Mouse (Mus musculus): ENCODE results near the gene Cyp2f2. TPM values are rescaled to one million over a fixed set of nuclear protein-coding genes. Genes with fewer than 3 reads are reported as not detected.

The Cyp2f2 gene
- total and polyA plus RNA-seq, 2 experiments from 2014 or later = 0.05 TPM; not detected in 1

- TF ChIP-seq CTCF (IDR thresholded peaks at IDR 0.05; ENCODE audit: low read depth) (no peak), EP300 (IDR thresholded peaks at IDR 0.05; ENCODE audit: low read depth) (no peak)
- H3K4me2 ChIP-seq (ENCODE audit: low read depth, low read length) = no peak overlapping the region
- no peaks in the 10 kb centered on the region for H3K4me1 ChIP-seq (ENCODE audit: control insufficient read depth, insufficient read depth)
- no peak overlapping the region for H3K27ac ChIP-seq (ENCODE audit: low read depth)
- 62% methylated on average over 5 of the region's 5 CpGs for WGBS
- no peak overlapping the region for H3K4me3 ChIP-seq (ENCODE audit: low read depth, low read length)
- no peak overlapping the region for H3K9ac ChIP-seq (replicated peaks; ENCODE audit: low read depth, low read length)
- 0 out of 2 replicates have a peak, but pooled peaks cover 3% of the 10 kb centered on the region for H3K9me3 ChIP-seq (replicated peaks; ENCODE audit: control insufficient read depth, low read length)
- no peak for ATAC-seq (ENCODE audit: insufficient read depth, low read depth)
- H3K36me3 ChIP-seq (replicated peaks; ENCODE audit: control insufficient read depth, insufficient read depth, low read length) = no peaks in the 10 kb centered on the region
- no peak for DNase-seq (ENCODE audit: low spot score)
- H3K27me3 ChIP-seq (ENCODE audit: control insufficient read depth, insufficient read depth, low read length) = no peaks in the 10 kb centered on the region
Measured at GRCm38 (mm10) chr7:27104882-27105281, 14.8 kb upstream of the Cyp2f2 start.

DNA sequence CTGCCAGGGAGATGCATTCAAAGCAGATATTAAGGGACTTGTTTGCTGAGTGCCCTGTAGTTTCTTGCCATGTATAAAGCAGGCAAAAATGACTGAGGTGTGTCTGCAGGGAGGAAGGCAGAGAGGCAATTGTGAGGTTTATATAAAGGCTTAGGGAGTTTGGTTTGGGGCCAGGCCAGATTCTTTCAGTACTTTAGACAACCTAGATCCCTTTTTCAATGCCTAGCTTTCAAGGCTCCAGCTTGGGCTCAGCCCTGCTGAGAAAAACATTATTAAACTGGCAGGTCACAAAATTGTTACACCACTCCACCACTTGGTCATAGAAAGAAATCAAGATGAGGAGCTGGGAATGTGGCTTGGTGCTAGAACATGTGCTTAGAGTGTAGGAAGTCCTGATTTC lies 9.4 kb upstream of the Cyp2f2 start:
- ATAC-seq (ENCODE audit: insufficient read depth, low read depth) (no peak), DNase-seq (ENCODE audit: low spot score) (no peak)
- Histone ChIP-seq H3K27me3 (ENCODE audit: control insufficient read depth, insufficient read depth, low read length) (no peaks in the 10 kb centered on the region), H3K4me3 (ENCODE audit: low read depth, low read length) (no peak overlapping the region), H3K9me3 (replicated peaks; ENCODE audit: control insufficient read depth, low read length) (0 out of 2 replicates have a peak, but pooled peaks cover 3% of the 10 kb centered on the region), H3K9ac (replicated peaks; ENCODE audit: low read depth, low read length) (no peak overlapping the region), H3K4me2 (ENCODE audit: low read depth, low read length) (no peak overlapping the region), H3K36me3 (replicated peaks; ENCODE audit: control insufficient read depth, insufficient read depth, low read length) (no peaks in the 10 kb centered on the region), H3K27ac (ENCODE audit: low read depth) (no peak overlapping the region), H3K4me1 (ENCODE audit: control insufficient read depth, insufficient read depth) (no peaks in the 10 kb centered on the region)
- TF ChIP-seq EP300 (IDR thresholded peaks at IDR 0.05; ENCODE audit: low read depth) (no peak), CTCF (IDR thresholded peaks at IDR 0.05; ENCODE audit: low read depth) (no peak)

DNA sequence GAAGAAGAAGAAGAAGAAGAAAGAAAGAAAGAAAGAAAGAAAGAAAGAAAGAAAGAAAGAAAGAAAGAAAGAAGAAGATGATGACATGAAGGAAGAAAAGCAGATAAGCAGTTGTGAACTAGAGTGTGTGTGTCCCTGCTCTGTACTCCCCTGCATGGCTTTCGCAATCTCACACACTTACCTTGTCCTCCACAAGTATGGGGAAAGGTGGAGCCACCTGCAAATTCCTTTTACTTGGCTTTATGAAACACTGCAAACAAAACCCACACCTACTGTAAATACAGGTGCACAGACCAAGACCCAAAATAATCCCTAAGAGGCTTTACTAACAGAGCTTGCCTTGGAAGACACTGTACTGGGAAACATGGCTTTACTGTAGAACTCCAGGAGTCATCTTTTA lies 8.7 kb upstream of the Cyp2f2 start:
- ATAC-seq (ENCODE audit: insufficient read depth, low read depth) = no peak

DNA sequence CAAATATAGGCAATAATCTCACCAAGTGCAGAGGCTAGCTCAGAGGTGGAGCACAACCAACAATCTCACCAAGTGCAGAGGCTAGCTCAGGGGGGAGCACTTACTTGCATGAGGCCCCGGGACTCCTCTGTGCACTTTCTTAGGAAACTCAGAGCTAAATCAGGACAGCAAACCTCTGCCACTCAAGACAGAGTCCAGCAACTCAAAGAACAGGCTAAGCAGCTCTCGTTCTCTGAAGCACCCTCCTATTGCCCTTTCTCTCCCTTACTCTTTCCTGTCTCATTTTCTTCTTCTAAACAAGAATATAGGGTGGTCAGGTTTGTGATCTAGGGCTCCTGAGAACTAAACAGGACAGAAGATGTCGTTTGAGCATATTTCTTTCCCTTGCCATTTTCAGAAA lies 7.7 kb upstream of the Cyp2f2 start:
- H3K9ac ChIP-seq (replicated peaks; ENCODE audit: low read depth, low read length) = no peak overlapping the region
- H3K4me2 ChIP-seq (ENCODE audit: low read depth, low read length) = no peak overlapping the region
- no peaks in the 10 kb centered on the region for H3K4me1 ChIP-seq (ENCODE audit: control insufficient read depth, insufficient read depth)
- no peak overlapping the region for H3K4me3 ChIP-seq (ENCODE audit: low read depth, low read length)
- WGBS = 64% methylated on average over 3 of the region's 3 CpGs
- no peak overlapping the region for H3K27ac ChIP-seq (ENCODE audit: low read depth)
- no peak for DNase-seq (ENCODE audit: low spot score)
- H3K9me3 ChIP-seq (replicated peaks; ENCODE audit: control insufficient read depth, low read length) = 0 out of 2 replicates have a peak, but pooled peaks cover 3% of the 10 kb centered on the region
- H3K27me3 ChIP-seq (ENCODE audit: control insufficient read depth, insufficient read depth, low read length) = no peaks in the 10 kb centered on the region
- TF ChIP-seq EP300 (IDR thresholded peaks at IDR 0.05; ENCODE audit: low read depth) = no peak
- H3K36me3 ChIP-seq (replicated peaks; ENCODE audit: control insufficient read depth, insufficient read depth, low read length) = no peaks in the 10 kb centered on the region
- no peak for ATAC-seq (ENCODE audit: insufficient read depth, low read depth)

More for the DNA sequence above, 8.7 kb upstream of the Cyp2f2 start:
- 72% methylated on average over 1 of the region's 1 CpGs for WGBS
- no peaks in the 10 kb centered on the region for H3K36me3 ChIP-seq (replicated peaks; ENCODE audit: control insufficient read depth, insufficient read depth, low read length)
- H3K27me3 ChIP-seq (ENCODE audit: control insufficient read depth, insufficient read depth, low read length) = no peaks in the 10 kb centered on the region
- H3K9me3 ChIP-seq (replicated peaks; ENCODE audit: control insufficient read depth, low read length) = 0 out of 2 replicates have a peak, but pooled peaks cover 3% of the 10 kb centered on the region
- no peaks in the 10 kb centered on the region for H3K4me1 ChIP-seq (ENCODE audit: control insufficient read depth, insufficient read depth)
- no peak overlapping the region for H3K4me2 ChIP-seq (ENCODE audit: low read depth, low read length)
- no peak for DNase-seq (ENCODE audit: low spot score)
- TF ChIP-seq CTCF (IDR thresholded peaks at IDR 0.05; ENCODE audit: low read depth) (no peak), EP300 (IDR thresholded peaks at IDR 0.05; ENCODE audit: low read depth) (no peak)
- no peak overlapping the region for H3K27ac ChIP-seq (ENCODE audit: low read depth)
- no peak overlapping the region for H3K4me3 ChIP-seq (ENCODE audit: low read depth, low read length)
- no peak overlapping the region for H3K9ac ChIP-seq (replicated peaks; ENCODE audit: low read depth, low read length)

GRCm38 (mm10) chr7:27118033-27118511 lies 1.6 kb upstream of the Cyp2f2 start:
- no peaks in the 10 kb centered on the region for H3K4me1 ChIP-seq (ENCODE audit: control insufficient read depth, insufficient read depth)
- no peak overlapping the region for H3K4me2 ChIP-seq (ENCODE audit: low read depth, low read length)
- WGBS = 51% methylated on average over 4 of the region's 4 CpGs
- ATAC-seq (ENCODE audit: insufficient read depth, low read depth) (no peak), DNase-seq (ENCODE audit: low spot score) (no peak)
- H3K27me3 ChIP-seq (ENCODE audit: control insufficient read depth, insufficient read depth, low read length) = no peaks in the 10 kb centered on the region
- H3K4me3 ChIP-seq (ENCODE audit: low read depth, low read length) = no peak overlapping the region
- H3K9me3 ChIP-seq (replicated peaks; ENCODE audit: control insufficient read depth, low read length) = no peaks in the 10 kb centered on the region
- H3K9ac ChIP-seq (replicated peaks; ENCODE audit: low read depth, low read length) = no peak overlapping the region
- no peak overlapping the region for H3K27ac ChIP-seq (ENCODE audit: low read depth)
- no peaks in the 10 kb centered on the region for H3K36me3 ChIP-seq (replicated peaks; ENCODE audit: control insufficient read depth, insufficient read depth, low read length)
- TF ChIP-seq CTCF (IDR thresholded peaks at IDR 0.05; ENCODE audit: low read depth) (no peak), EP300 (IDR thresholded peaks at IDR 0.05; ENCODE audit: low read depth) (no peak)

DNA sequence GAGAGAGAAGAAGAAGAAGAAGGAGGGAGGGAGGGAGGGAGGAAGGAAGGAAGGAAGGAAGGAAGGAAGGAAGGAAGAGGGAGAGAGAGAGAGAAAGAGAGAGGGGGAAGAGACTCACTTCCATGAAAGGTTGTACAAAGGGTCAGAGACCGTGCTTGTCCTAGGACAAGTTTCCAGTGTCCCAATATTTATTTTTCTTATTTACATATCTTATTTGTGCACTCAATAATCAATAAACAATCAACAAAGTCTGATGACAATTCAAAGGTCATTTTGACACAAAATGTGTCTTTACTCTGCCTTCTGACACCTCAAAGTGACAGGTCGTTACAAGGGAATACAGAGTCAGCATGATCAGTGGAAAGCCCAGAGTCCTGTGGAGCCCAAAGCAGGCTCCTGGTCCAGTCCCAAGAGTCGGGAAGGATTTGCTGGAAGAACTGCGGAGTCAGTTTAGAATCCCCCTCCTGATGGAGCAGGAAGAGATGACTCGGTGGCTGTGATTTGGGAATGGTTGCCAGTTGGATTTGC lies 4.7 kb downstream of the Cyp2f2 start:
- Histone ChIP-seq H3K36me3 (replicated peaks; ENCODE audit: control insufficient read depth, insufficient read depth, low read length) (no peaks in the 10 kb centered on the region), H3K4me2 (ENCODE audit: low read depth, low read length) (no peak overlapping the region), H3K27ac (ENCODE audit: low read depth) (no peak overlapping the region), H3K27me3 (ENCODE audit: control insufficient read depth, insufficient read depth, low read length) (no peaks in the 10 kb centered on the region), H3K4me3 (ENCODE audit: low read depth, low read length) (no peak overlapping the region), H3K9ac (replicated peaks; ENCODE audit: low read depth, low read length) (no peak overlapping the region), H3K4me1 (ENCODE audit: control insufficient read depth, insufficient read depth) (no peaks in the 10 kb centered on the region), H3K9me3 (replicated peaks; ENCODE audit: control insufficient read depth, low read length) (no peaks in the 10 kb centered on the region)
- ATAC-seq (ENCODE audit: insufficient read depth, low read depth) = no peak
- 62% methylated on average over 5 of the region's 5 CpGs for WGBS
- TF ChIP-seq CTCF (IDR thresholded peaks at IDR 0.05; ENCODE audit: low read depth) (no peak), EP300 (IDR thresholded peaks at IDR 0.05; ENCODE audit: low read depth) (no peak)
- DNase-seq (ENCODE audit: low spot score) = no peak

Data from heart, postnatal 0 days (tissue).